Mouse (Mus musculus) c-Kit-negative CD71-positive TER-119-positive erythroid progenitor cells, embryonic 14.5 days (primary cell): ENCODE measurements at regions not wholly inside any gene's neighbourhood (a gene's known extent, or its start where the extent isn't known, plus 50 kb on each side); places are given as distances from the start of the nearest gene placed in this dataset.

Experiments
- DNase-seq: peaks from one replicate; pipeline ENCODE4 v3.0.0-alpha.2; 2013; ENCODE audit warnings: low read depth, low spot score

GRCm38 (mm10) chr9:47438976-47439375, 91.0 kb upstream of the Cadm1 start:
- DNase-seq = no peak

- DNase-seq = no peak
Measured at GRCm38 (mm10) chr9:47439506-47439905, 90.5 kb upstream of the Cadm1 start.

GRCm38 (mm10) chr9:47440128-47440527, 89.8 kb upstream of the Cadm1 start:
- DNase-seq = no peak

GRCm38 (mm10) chr9:47441155-47441554, 88.8 kb upstream of the Cadm1 start:
- no peak for DNase-seq

- no peak for DNase-seq
Measured at GRCm38 (mm10) chr9:47444168-47444567, 85.8 kb upstream of the Cadm1 start.

- DNase-seq = no peak
Measured at GRCm38 (mm10) chr9:47444752-47445151, 85.2 kb upstream of the Cadm1 start.

GRCm38 (mm10) chr9:47445332-47445731, 84.6 kb upstream of the Cadm1 start:
- no peak for DNase-seq

- no peak for DNase-seq
Measured at GRCm38 (mm10) chr9:47452752-47453151, 77.2 kb upstream of the Cadm1 start.

- no peak for DNase-seq
Measured at GRCm38 (mm10) chr9:47458721-47459418, 71.1 kb upstream of the Cadm1 start.

GRCm38 (mm10) chr9:47459461-47460049, 70.4 kb upstream of the Cadm1 start:
- DNase-seq = no peak

- no peak for DNase-seq
Measured at GRCm38 (mm10) chr9:47460241-47460640, 69.7 kb upstream of the Cadm1 start.

GRCm38 (mm10) chr9:47461915-47462314, 68.1 kb upstream of the Cadm1 start:
- no peak for DNase-seq

- no peak for DNase-seq
Measured at GRCm38 (mm10) chr9:47466767-47467166, 63.2 kb upstream of the Cadm1 start.

GRCm38 (mm10) chr9:47467815-47468214, 62.2 kb upstream of the Cadm1 start:
- no peak for DNase-seq

GRCm38 (mm10) chr9:47469576-47469975, 60.4 kb upstream of the Cadm1 start:
- no peak for DNase-seq

- no peak for DNase-seq
Measured at GRCm38 (mm10) chr9:47470741-47471140, 59.2 kb upstream of the Cadm1 start.

- no peak for DNase-seq
Measured at GRCm38 (mm10) chr9:47471767-47472420, 58.1 kb upstream of the Cadm1 start.

GRCm38 (mm10) chr9:47473776-47474365, 56.1 kb upstream of the Cadm1 start:
- no peak for DNase-seq

- DNase-seq = no peak
Measured at GRCm38 (mm10) chr9:47474776-47475175, 55.2 kb upstream of the Cadm1 start.

- DNase-seq = no peak
Measured at GRCm38 (mm10) chr9:47477889-47478288, 52.1 kb upstream of the Cadm1 start.
